Mouse (Mus musculus) midbrain, embryonic 13.5 days (tissue): Measurements from ENCODE around the gene Gm14327. TPM values are rescaled to one million over a fixed set of nuclear protein-coding genes. Genes with fewer than 3 reads are reported as not detected.
"Not testable (repeated sequence)": the region's sequence is repeated elsewhere in the genome, so short reads cannot be mapped to it uniquely, and the experiment has no call there.

Source experiments
- ATAC-seq: fragments of 200-750 bp; cut with Nextera tagmentation; 2 replicates; pipeline ENCODE4 v1.8.0; 2017; ENCODE audit warnings: mild to moderate bottlenecking, moderate TSS enrichment, moderate library complexity
- H3K27ac ChIP-seq: fragments of 300-500 bp; sonication (generic); 2 replicates; pipeline ENCODE4 v1.5.1; 2015; ENCODE audit warnings: inconsistent platforms, mild to moderate bottlenecking, moderate library complexity
- H3K27me3 ChIP-seq: fragments of 300-500 bp; sonication (generic); 2 replicates; pipeline ENCODE4 v1.6.1; 2015; ENCODE audit warnings: mild to moderate bottlenecking, inconsistent platforms
- H3K36me3 ChIP-seq: fragments of 300-500 bp; sonication (generic); 2 replicates; pipeline ENCODE4 v1.6.1; 2015; ENCODE audit warnings: mild to moderate bottlenecking, inconsistent platforms
- H3K4me1 ChIP-seq: fragments of 300-500 bp; sonication (generic); replicated peaks from 2 replicates; pipeline ENCODE4 v1.6.1; 2015; ENCODE audit warnings: inconsistent platforms
- H3K4me2 ChIP-seq: fragments of 300-500 bp; sonication (generic); replicated peaks from 2 replicates; pipeline ENCODE4 v1.6.1; 2015; ENCODE audit warnings: moderate library complexity, mild to moderate bottlenecking, inconsistent platforms
- H3K4me3 ChIP-seq: fragments of 300-500 bp; sonication (generic); replicated peaks from 2 replicates; pipeline ENCODE4 v1.5.1; 2015; ENCODE audit warnings: mild to moderate bottlenecking, inconsistent platforms
- H3K9ac ChIP-seq: fragments of 300-500 bp; sonication (generic); replicated peaks from 2 replicates; pipeline ENCODE4 v1.6.1; 2015; ENCODE audit warnings: mild to moderate bottlenecking, inconsistent platforms
- H3K9me3 ChIP-seq: fragments of 300-500 bp; sonication (generic); 2 replicates; pipeline ENCODE4 v1.6.1; 2016; ENCODE audit warnings: mild to moderate bottlenecking, inconsistent platforms
- WGBS: fragments of 180-500 bp; shearing (Covaris S2); methylation state at CpG from one replicate; pipeline ENCODE4 v1.1.7; 2015; 5-methylcytosine and 5-hydroxymethylcytosine counted together
- polyA plus RNA-seq: library from polyadenylated mRNA; unstranded; fragments of >200 nt; fragmentation: Nextera tagmentation; extraction: Ambion mirVana; gene quantifications from 2 replicates; pipeline ENCODE4 v1.2.1, GENCODE M21; 2015

The Gm14327 gene
- polyA plus RNA-seq, result 2.0 and 2.4 TPM in 2 replicates

DNA sequence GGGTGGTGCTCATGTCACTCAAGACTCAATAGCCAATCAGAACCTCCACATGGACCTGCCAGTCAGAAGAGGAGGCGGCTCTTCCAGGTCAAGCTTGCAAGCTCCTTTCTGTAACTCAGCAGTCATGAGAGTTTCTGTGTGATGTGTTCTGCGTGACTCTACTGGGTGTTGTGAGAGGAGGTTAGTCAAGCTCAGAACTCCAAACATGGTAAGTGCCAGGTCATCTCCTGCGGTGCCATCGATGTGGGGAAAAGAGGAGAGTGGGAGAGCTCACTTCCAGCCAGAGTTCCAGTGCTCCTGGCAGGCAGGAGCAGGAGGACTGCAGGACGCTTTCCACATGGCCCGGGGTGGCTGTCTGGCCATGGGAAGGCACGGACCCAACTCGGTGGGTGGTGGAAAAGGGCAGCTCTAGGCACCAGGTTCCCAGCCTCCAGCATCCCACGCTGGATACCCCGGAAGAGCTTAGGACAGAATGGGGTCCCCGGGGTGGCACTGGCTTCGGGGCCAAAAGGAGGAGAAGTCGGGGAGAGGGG is at the start of gene Gm14327:
TSS of gene Gm14327 (plus strand) at position 51 of the 533 bp plus-strand sequence.
- H3K4me3 ChIP-seq, result peak within 1 kb of the TSS; percentile 22
- H3K36me3 ChIP-seq, ATAC-seq, H3K27me3 ChIP-seq, H3K4me2 ChIP-seq, H3K9me3 ChIP-seq, H3K4me1 ChIP-seq, H3K9ac ChIP-seq, H3K27ac ChIP-seq: not testable (repeated sequence)
- 47% methylated on average over 10 of the region's 13 CpGs for WGBS

DNA sequence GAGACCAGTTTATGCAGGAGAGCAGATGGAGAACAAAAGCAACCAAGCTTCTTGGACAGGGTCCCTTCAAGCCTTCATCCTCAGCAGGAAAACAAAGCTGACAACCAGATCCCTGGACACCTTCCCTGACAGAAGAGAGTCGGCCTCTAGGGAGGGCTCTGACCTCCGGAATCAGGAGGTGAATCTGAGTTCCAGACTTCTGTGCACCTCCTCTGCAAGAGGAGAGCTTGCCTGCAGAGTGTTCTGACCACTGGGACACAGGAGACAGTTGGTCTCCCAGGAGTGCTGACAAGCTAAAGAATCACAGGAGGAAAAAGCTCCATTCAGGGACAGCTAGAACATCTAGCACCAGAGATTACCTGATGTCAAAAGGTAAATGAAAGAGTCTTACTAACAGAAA is 34.6 kb upstream of the Gm14327 start:
- not testable (repeated sequence) for ATAC-seq, H3K4me1 ChIP-seq
- 80% methylated on average over 2 of the region's 2 CpGs for WGBS

DNA sequence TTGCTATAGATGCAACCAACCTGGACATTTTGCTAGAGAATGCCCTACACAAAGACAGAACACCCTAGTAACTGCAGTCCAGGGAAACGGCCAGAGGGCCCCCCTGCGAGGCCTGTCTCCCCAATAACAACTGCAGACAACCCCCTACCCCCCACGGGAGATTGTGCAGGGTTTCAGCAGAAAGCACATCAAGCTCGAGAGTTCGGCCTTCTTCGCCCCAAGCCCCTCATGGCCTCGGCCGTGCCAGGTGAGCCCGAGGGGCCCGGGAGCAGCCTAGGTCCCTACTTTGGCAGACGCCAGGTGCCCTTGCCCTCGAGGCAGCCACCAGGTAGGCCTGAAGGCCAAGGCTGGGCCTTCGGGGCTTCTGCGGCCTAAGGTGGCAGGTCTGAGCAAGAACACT is 9.2 kb upstream of the Gm14327 start:
- H3K4me2 ChIP-seq, H3K9ac ChIP-seq, H3K9me3 ChIP-seq, ATAC-seq, H3K36me3 ChIP-seq, H3K27ac ChIP-seq, H3K4me3 ChIP-seq, H3K4me1 ChIP-seq, H3K27me3 ChIP-seq: not testable (repeated sequence)
- WGBS, result 92% methylated on average over 12 of the region's 14 CpGs

More for the DNA sequence above, 34.6 kb upstream of the Gm14327 start:
- not testable (repeated sequence) for H3K9me3 ChIP-seq, H3K36me3 ChIP-seq, H3K27me3 ChIP-seq, H3K9ac ChIP-seq, H3K4me2 ChIP-seq, H3K27ac ChIP-seq, H3K4me3 ChIP-seq

DNA sequence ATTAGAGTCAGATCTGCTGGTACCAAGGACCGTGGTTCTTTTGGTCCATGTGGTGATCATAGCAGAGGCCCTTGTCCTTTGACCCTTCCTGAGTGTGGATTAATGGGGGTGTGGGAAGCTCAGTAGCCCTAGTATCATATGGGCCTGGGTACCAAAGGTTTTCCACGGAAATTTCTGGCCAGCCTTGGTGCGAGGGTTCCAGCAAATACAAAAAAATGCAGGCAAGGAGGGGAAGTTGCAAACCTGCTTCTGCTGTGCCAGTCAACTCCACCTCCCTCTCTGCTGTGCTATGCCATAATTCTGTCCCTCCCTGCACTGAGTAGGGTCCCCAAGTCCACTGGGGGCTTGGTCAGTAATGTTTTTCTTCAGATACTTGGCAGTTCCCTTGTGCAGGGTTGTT is 1.3 kb downstream of the Gm14327 start:
- H3K9me3 ChIP-seq, H3K9ac ChIP-seq, H3K4me2 ChIP-seq, H3K4me1 ChIP-seq, H3K4me3 ChIP-seq, H3K36me3 ChIP-seq, ATAC-seq, H3K27ac ChIP-seq, H3K27me3 ChIP-seq: not testable (repeated sequence)
- WGBS, result 82% methylated on average over 2 of the region's 3 CpGs

DNA sequence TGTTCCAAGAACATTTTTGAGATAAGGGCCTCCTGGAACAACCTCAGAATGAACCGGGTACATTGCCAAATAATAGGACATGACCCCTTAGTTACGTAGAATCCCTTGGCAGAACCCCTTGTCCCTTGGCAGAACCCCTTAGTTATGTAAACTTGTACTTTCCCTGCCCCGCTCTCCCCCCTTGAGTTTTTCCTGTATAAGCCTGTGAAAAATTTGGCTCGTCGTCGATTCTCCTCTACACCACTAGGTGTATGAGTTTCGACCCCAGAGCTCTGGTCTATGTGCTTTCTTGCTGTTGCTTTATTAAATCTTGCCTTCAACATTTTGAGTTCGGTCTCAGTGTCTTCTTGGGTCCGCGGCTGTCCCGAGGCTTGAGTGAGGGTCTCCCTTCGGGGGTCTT is 6.4 kb downstream of the Gm14327 start:
- H3K4me3 ChIP-seq, H3K27ac ChIP-seq, ATAC-seq, H3K9ac ChIP-seq, H3K4me1 ChIP-seq, H3K36me3 ChIP-seq, H3K4me2 ChIP-seq, H3K9me3 ChIP-seq, H3K27me3 ChIP-seq: not testable (repeated sequence)
- WGBS, result 91% methylated on average over 4 of the region's 12 CpGs

DNA sequence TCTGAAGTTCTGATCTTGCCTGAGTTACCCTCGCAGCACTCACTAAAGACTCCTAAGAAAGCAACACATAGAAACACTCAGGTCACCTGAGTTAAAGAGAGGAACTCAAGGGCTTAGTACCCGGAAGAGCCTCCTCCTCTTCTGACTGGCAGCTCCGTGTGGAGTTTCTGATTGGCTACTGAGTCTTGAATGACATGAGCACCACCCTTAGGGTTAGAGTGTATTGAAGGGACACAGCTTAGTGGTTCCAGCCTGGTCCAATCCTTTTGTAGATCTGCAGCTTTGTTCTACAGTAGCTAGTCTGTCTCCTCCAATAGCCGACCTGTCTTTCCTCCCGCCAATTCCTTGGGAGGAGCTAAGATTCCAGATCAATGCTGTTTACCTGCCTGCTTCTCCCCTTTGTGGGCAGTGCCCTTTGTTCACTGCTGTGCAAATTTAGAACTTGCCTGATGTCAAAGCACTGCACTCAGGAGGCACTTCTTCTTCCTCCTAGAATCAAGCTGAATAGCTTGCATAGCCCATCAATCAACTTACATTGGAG is 28.7 kb downstream of the Gm14327 start, which contains the start of gene Zfp972:
TSS of gene Zfp972 (minus strand) at position 51 of the 541 bp plus-strand sequence.
- not testable (repeated sequence) for H3K27ac ChIP-seq, H3K9ac ChIP-seq, H3K36me3 ChIP-seq, H3K9me3 ChIP-seq, ATAC-seq, H3K27me3 ChIP-seq, H3K4me1 ChIP-seq, H3K4me2 ChIP-seq, H3K4me3 ChIP-seq
- 57% methylated on average over 4 of the region's 5 CpGs for WGBS

Other genes starting within 250 kb of the Gm14327 start
- gene Gm14322, start 137.8 kb upstream of the Gm14327 start, polyA plus RNA-seq, result 7.9 and 8.4 TPM in 2 replicates
- 39.5 and 39.7 TPM in 2 replicates for gene Gm14325, start 56.8 kb upstream of the Gm14327 start, polyA plus RNA-seq
- gene Zfp972, start 28.5 kb downstream of the Gm14327 start, polyA plus RNA-seq, result 0.47 TPM in 1 of 2 replicates, not detected in the other
- gene Gm14326, start 60.2 kb downstream of the Gm14327 start, polyA plus RNA-seq, result 11.9 and 13.6 TPM in 2 replicates
- 9.2 and 9.6 TPM in 2 replicates for gene Zfp971, start 126.2 kb downstream of the Gm14327 start, polyA plus RNA-seq
- gene Zfp931, start 181.4 kb downstream of the Gm14327 start, polyA plus RNA-seq, result 12.6 and 15.5 TPM in 2 replicates
- 37.8 and 39.6 TPM in 2 replicates for gene Phactr3, start 221.9 kb downstream of the Gm14327 start, polyA plus RNA-seq